Mouse (Mus musculus): ENCODE data around the gene Celf2. TPM values are rescaled to one million over a fixed set of nuclear protein-coding genes. Genes with fewer than 3 reads are reported as not detected.

Celf2 gene
- polyA plus RNA-seq, 1 experiment, result 40.8 TPM

- Histone ChIP-seq H3K4me1 (ENCODE audit: control insufficient read depth, insufficient read depth, insufficient read length) (no peaks in the 10 kb centered on the region), H3K27ac (ENCODE audit: insufficient read depth, low read length) (no peak overlapping the region), H3K4me3 (ENCODE audit: extremely low read depth, insufficient read depth, insufficient read length) (no peak overlapping the region), H3K27me3 (ENCODE audit: control insufficient read depth, insufficient read depth, low read length) (no peaks in the 10 kb centered on the region), H3K36me3 (ENCODE audit: control insufficient read depth, insufficient read depth, low read length) (no peaks in the 10 kb centered on the region)
- TF ChIP-seq POLR2A (IDR thresholded peaks at IDR 0.05; ENCODE audit: low read depth, low read length) (no peak), CTCF (IDR thresholded peaks at IDR 0.05; ENCODE audit: extremely low read depth, insufficient read depth, insufficient read length, insufficient replicate concordance) (no peak)
- no peak for DNase-seq (ENCODE audit: low read depth in 1 of 2, low spot score in 2 of 2)
- 90% methylated on average over 6 of the region's 6 CpGs for WGBS
Observed at GRCm38 (mm10) chr2:7017384-7018113, 491.8 kb downstream of the Celf2 start.

- DNase-seq (ENCODE audit: low read depth in 1 of 2, low spot score in 2 of 2), result no peak
- H3K27ac ChIP-seq (ENCODE audit: insufficient read depth, low read length), result no peak overlapping the region
- no peak for TF ChIP-seq POLR2A (IDR thresholded peaks at IDR 0.05; ENCODE audit: low read depth, low read length)
- TF ChIP-seq CTCF (IDR thresholded peaks at IDR 0.05; ENCODE audit: extremely low read depth, insufficient read depth, insufficient read length, insufficient replicate concordance), result no peak
- no peaks in the 10 kb centered on the region for H3K36me3 ChIP-seq (ENCODE audit: control insufficient read depth, insufficient read depth, low read length)
- 79% methylated on average over 5 of the region's 5 CpGs for WGBS
- H3K4me3 ChIP-seq (ENCODE audit: extremely low read depth, insufficient read depth, insufficient read length), result no peak overlapping the region
- no peaks in the 10 kb centered on the region for H3K4me1 ChIP-seq (ENCODE audit: control insufficient read depth, insufficient read depth, insufficient read length)
- H3K27me3 ChIP-seq (ENCODE audit: control insufficient read depth, insufficient read depth, low read length), result no peaks in the 10 kb centered on the region
Observed at GRCm38 (mm10) chr2:7013126-7013525, 496.2 kb downstream of the Celf2 start.

- WGBS, result 90% methylated on average over 3 of the region's 3 CpGs
- TF ChIP-seq CTCF (IDR thresholded peaks at IDR 0.05; ENCODE audit: extremely low read depth, insufficient read depth, insufficient read length, insufficient replicate concordance) (no peak), POLR2A (IDR thresholded peaks at IDR 0.05; ENCODE audit: low read depth, low read length) (no peak)
- no peak overlapping the region for H3K4me3 ChIP-seq (ENCODE audit: extremely low read depth, insufficient read depth, insufficient read length)
Observed at GRCm38 (mm10) chr2:7006816-7007215, 502.5 kb downstream of the Celf2 start.

GRCm38 (mm10) chr2:7001967-7002366 is 507.4 kb downstream of the Celf2 start:
- TF ChIP-seq CTCF (IDR thresholded peaks at IDR 0.05; ENCODE audit: extremely low read depth, insufficient read depth, insufficient read length, insufficient replicate concordance), result no peak
- TF ChIP-seq POLR2A (IDR thresholded peaks at IDR 0.05; ENCODE audit: low read depth, low read length), result no peak
- H3K27me3 ChIP-seq (ENCODE audit: control insufficient read depth, insufficient read depth, low read length), result no peaks in the 10 kb centered on the region
- H3K4me3 ChIP-seq (ENCODE audit: extremely low read depth, insufficient read depth, insufficient read length), result no peak overlapping the region
- H3K36me3 ChIP-seq (ENCODE audit: control insufficient read depth, insufficient read depth, low read length), result no peaks in the 10 kb centered on the region
- no peak for DNase-seq (ENCODE audit: low read depth in 1 of 2, low spot score in 2 of 2)
- H3K4me1 ChIP-seq (ENCODE audit: control insufficient read depth, insufficient read depth, insufficient read length), result no peaks in the 10 kb centered on the region
- 69% methylated on average over 2 of the region's 2 CpGs for WGBS
- no peak overlapping the region for H3K27ac ChIP-seq (ENCODE audit: insufficient read depth, low read length)

More at GRCm38 (mm10) chr2:7006816-7007215, 502.5 kb downstream of the Celf2 start:
- H3K4me1 ChIP-seq (ENCODE audit: control insufficient read depth, insufficient read depth, insufficient read length), result no peaks in the 10 kb centered on the region
- H3K36me3 ChIP-seq (ENCODE audit: control insufficient read depth, insufficient read depth, low read length), result no peaks in the 10 kb centered on the region
- H3K27me3 ChIP-seq (ENCODE audit: control insufficient read depth, insufficient read depth, low read length), result no peaks in the 10 kb centered on the region
- DNase-seq (ENCODE audit: low read depth in 1 of 2, low spot score in 2 of 2), result no peak
- H3K27ac ChIP-seq (ENCODE audit: insufficient read depth, low read length), result no peak overlapping the region

GRCm38 (mm10) chr2:6991010-6991421 is 518.3 kb downstream of the Celf2 start:
- no peaks in the 10 kb centered on the region; the same call in 1 of the 2 replicates for H3K27me3 ChIP-seq (ENCODE audit: control insufficient read depth, insufficient read depth, low read length)
- no peak overlapping the region for H3K4me3 ChIP-seq (ENCODE audit: extremely low read depth, insufficient read depth, insufficient read length)
- H3K36me3 ChIP-seq (ENCODE audit: control insufficient read depth, insufficient read depth, low read length), result no peaks in the 10 kb centered on the region
- no peak for DNase-seq (ENCODE audit: low read depth in 1 of 2, low spot score in 2 of 2)
- no peak overlapping the region for H3K27ac ChIP-seq (ENCODE audit: insufficient read depth, low read length)
- H3K4me1 ChIP-seq (ENCODE audit: control insufficient read depth, insufficient read depth, insufficient read length), result no peaks in the 10 kb centered on the region
- TF ChIP-seq CTCF (IDR thresholded peaks at IDR 0.05; ENCODE audit: extremely low read depth, insufficient read depth, insufficient read length, insufficient replicate concordance), result no peak
- TF ChIP-seq POLR2A (IDR thresholded peaks at IDR 0.05; ENCODE audit: low read depth, low read length), result no peak
- WGBS, result 89% methylated on average over 5 of the region's 5 CpGs

- WGBS, result 92% methylated on average over 4 of the region's 4 CpGs
- DNase-seq (ENCODE audit: low read depth in 1 of 2, low spot score in 2 of 2), result no peak
- Histone ChIP-seq H3K4me1 (ENCODE audit: control insufficient read depth, insufficient read depth, insufficient read length) (no peaks in the 10 kb centered on the region), H3K27ac (ENCODE audit: insufficient read depth, low read length) (no peak overlapping the region), H3K36me3 (ENCODE audit: control insufficient read depth, insufficient read depth, low read length) (no peaks in the 10 kb centered on the region), H3K4me3 (ENCODE audit: extremely low read depth, insufficient read depth, insufficient read length) (no peak overlapping the region), H3K27me3 (ENCODE audit: control insufficient read depth, insufficient read depth, low read length) (no peaks in the 10 kb centered on the region; the same call in 1 of the 2 replicates)
- TF ChIP-seq POLR2A (IDR thresholded peaks at IDR 0.05; ENCODE audit: low read depth, low read length) (no peak), CTCF (IDR thresholded peaks at IDR 0.05; ENCODE audit: extremely low read depth, insufficient read depth, insufficient read length, insufficient replicate concordance) (no peak)
Observed at GRCm38 (mm10) chr2:6985706-6986105, 523.7 kb downstream of the Celf2 start.

GRCm38 (mm10) chr2:6983902-6984301 is 525.5 kb downstream of the Celf2 start:
- TF ChIP-seq CTCF (IDR thresholded peaks at IDR 0.05; ENCODE audit: extremely low read depth, insufficient read depth, insufficient read length, insufficient replicate concordance) (no peak), POLR2A (IDR thresholded peaks at IDR 0.05; ENCODE audit: low read depth, low read length) (no peak)
- Histone ChIP-seq H3K36me3 (ENCODE audit: control insufficient read depth, insufficient read depth, low read length) (no peaks in the 10 kb centered on the region), H3K4me3 (ENCODE audit: extremely low read depth, insufficient read depth, insufficient read length) (no peak overlapping the region), H3K27ac (ENCODE audit: insufficient read depth, low read length) (no peak overlapping the region), H3K27me3 (ENCODE audit: control insufficient read depth, insufficient read depth, low read length) (no peaks in the 10 kb centered on the region; the same call in 1 of the 2 replicates), H3K4me1 (ENCODE audit: control insufficient read depth, insufficient read depth, insufficient read length) (no peaks in the 10 kb centered on the region)
- DNase-seq (ENCODE audit: low read depth in 1 of 2, low spot score in 2 of 2), result no peak
- WGBS, result 87% methylated on average over 6 of the region's 6 CpGs
